23 mouse cellular contexts compared by ENCODE assay signal in genomic region chr16:74321666-74322371, GRCm38 (mm10).
A peak's percentile ranks its signal among the peaks of the same experiment; 100 is the strongest.
DNase-seq lines count a peak whose midpoint lies in the region; ATAC-seq and TF ChIP-seq lines count a peak whose summit lies in the region.
"Had no signal": no experiment of that assay in that cellular context is flagged by ENCODE, and none has a peak within 500 bp of the region (broad histone marks: within the 10 kb centered on the region; RNA-seq: fewer than 3 reads in every experiment).

No protein-coding gene starts in this region.

- TF ChIP-seq CTCF in brain, embryonic 14.5 days (IDR thresholded peaks at IDR 0.05; ENCODE audit: borderline replicate concordance, extremely low read depth, insufficient read depth, insufficient read length), result no peak

- H3K4me1 ChIP-seq in hindbrain, embryonic 11.5 days (replicated peaks; ENCODE audit: control insufficient read depth, insufficient read depth, low read length), result no peaks in the 10 kb centered on the region; the same call in 1 of the 2 replicates
- H3K4me1 ChIP-seq in hindbrain, embryonic 10.5 days (replicated peaks), result peaks cover 10% of the 10 kb centered on the region
- 0 out of 2 replicates have a peak, but pooled peaks cover 10% of the 10 kb centered on the region for H3K4me1 ChIP-seq in midbrain, embryonic 13.5 days (replicated peaks)
- H3K4me1 ChIP-seq: heart, embryonic 12.5 days; megakaryocyte, embryonic 14.5 days; stomach, embryonic 15.5 days had no signal

- ATAC-seq in hindbrain, embryonic 11.5 days (ENCODE audit: low FRiP score), result peak; percentile 76
- ATAC-seq in midbrain, embryonic 13.5 days, result peak; percentile 58; the same call in 1 of the 2 replicates
- no peak for ATAC-seq in megakaryocyte-erythroid progenitor cell, adult 5-6 weeks (replicated peaks; ENCODE audit: low FRiP score, low TSS enrichment, poor library complexity, severe bottlenecking)
- ATAC-seq: inflammation-experienced regulatory T-cells, adult 6 months had no signal

- DNase-seq in hindbrain, embryonic 11.5 days (ENCODE audit: low spot score), result no peak
- no peak for DNase-seq in hindbrain, embryonic 10.5 days (ENCODE audit: low spot score)
- DNase-seq in brain, embryonic 14.5 days (ENCODE audit: low read depth), result peak; percentile 50
- DNase-seq in embryo, embryonic 11 days, result peak; percentile 46
- no peak for DNase-seq in testis, postnatal 10 days (ENCODE audit: low spot score)
- DNase-seq in frontal cortex, adult 2 months (ENCODE audit: extremely low spot score in 1 of 2, low spot score in 1 of 2), result no peak
- DNase-seq: adrenal gland, adult 2 months; cerebellum, adult 8-10 months; heart, adult 11 months; heart, postnatal 14 days; kidney, adult 8-10 months; kidney, postnatal 14 days; lung, adult 18-20 months; lung, postnatal 14 days; thymus, adult 2 months had no signal

- no peak overlapping the region for H3K9ac ChIP-seq in hindbrain, embryonic 11.5 days (ENCODE audit: low read depth, low read length)
- H3K9ac ChIP-seq in midbrain, embryonic 13.5 days (replicated peaks), result no peak overlapping the region
- H3K9ac ChIP-seq: heart, embryonic 12.5 days; stomach, embryonic 15.5 days had no signal

- H3K4me3 ChIP-seq in hindbrain, embryonic 11.5 days (ENCODE audit: low read depth, low read length), result no peak overlapping the region
- H3K4me3 ChIP-seq in hindbrain, embryonic 10.5 days, result no peak overlapping the region
- H3K4me3 ChIP-seq in midbrain, embryonic 13.5 days (replicated peaks), result no peak overlapping the region
- H3K4me3 ChIP-seq: heart, embryonic 12.5 days; left cerebral cortex, adult 2 months; limb, embryonic 10.5 days; megakaryocyte, embryonic 14.5 days; stomach, embryonic 15.5 days had no signal

- H3K9me3 ChIP-seq in hindbrain, embryonic 11.5 days (ENCODE audit: control insufficient read depth, low read length), result no peaks in the 10 kb centered on the region
- H3K9me3 ChIP-seq in hindbrain, embryonic 10.5 days, result no peaks in the 10 kb centered on the region
- no peaks in the 10 kb centered on the region for H3K9me3 ChIP-seq in midbrain, embryonic 13.5 days
- H3K9me3 ChIP-seq: heart, embryonic 12.5 days; limb, embryonic 10.5 days; megakaryocyte, embryonic 14.5 days; stomach, embryonic 15.5 days had no signal

- no peak overlapping the region for H3K4me2 ChIP-seq in hindbrain, embryonic 11.5 days (replicated peaks; ENCODE audit: low read depth, low read length)
- H3K4me2 ChIP-seq in midbrain, embryonic 13.5 days (replicated peaks), result no peak overlapping the region
- H3K4me2 ChIP-seq: heart, embryonic 12.5 days; stomach, embryonic 15.5 days had no signal

- no peaks in the 10 kb centered on the region for H3K27me3 ChIP-seq in hindbrain, embryonic 11.5 days (ENCODE audit: control insufficient read depth, insufficient read depth, low read length)
- no peaks in the 10 kb centered on the region for H3K27me3 ChIP-seq in hindbrain, embryonic 10.5 days (ENCODE audit: insufficient read depth, poor library complexity, severe bottlenecking)
- H3K27me3 ChIP-seq in midbrain, embryonic 13.5 days, result no peaks in the 10 kb centered on the region
- H3K27me3 ChIP-seq: heart, embryonic 12.5 days; megakaryocyte, embryonic 14.5 days; stomach, embryonic 15.5 days had no signal

- no peak overlapping the region for H3K27ac ChIP-seq in hindbrain, embryonic 11.5 days (ENCODE audit: low read depth, low read length)
- no peak overlapping the region for H3K27ac ChIP-seq in hindbrain, embryonic 10.5 days
- H3K27ac ChIP-seq in midbrain, embryonic 13.5 days, result no peak overlapping the region
- H3K27ac ChIP-seq: left cerebral cortex, adult 2 months; limb, embryonic 10.5 days; stomach, embryonic 15.5 days had no signal

- no peaks in the 10 kb centered on the region for H3K36me3 ChIP-seq in hindbrain, embryonic 11.5 days (ENCODE audit: control insufficient read depth, insufficient read depth, low read length)
- H3K36me3 ChIP-seq in hindbrain, embryonic 10.5 days, result no peaks in the 10 kb centered on the region
- no peaks in the 10 kb centered on the region for H3K36me3 ChIP-seq in midbrain, embryonic 13.5 days
- H3K36me3 ChIP-seq: heart, embryonic 12.5 days; stomach, embryonic 15.5 days had no signal

- 44% methylated on average over 9 of the region's 9 CpGs for WGBS in hindbrain, embryonic 11.5 days
- 56% methylated on average over 9 of the region's 9 CpGs for WGBS in hindbrain, embryonic 10.5 days
- WGBS in midbrain, embryonic 13.5 days, result 37% methylated on average over 9 of the region's 9 CpGs

- no peak for TF ChIP-seq POLR2A in brain, embryonic 14.5 days (IDR thresholded peaks at IDR 0.05; ENCODE audit: borderline replicate concordance, extremely low read depth, insufficient read depth, insufficient read length, poor library complexity, severe bottlenecking)

Comparison
In these comparisons a context has a peak if more than half of its experiments do, and no peak if none do; other contexts are left out.
1. DNase-seq: peak in brain, embryonic 14.5 days (single experiment) and embryo, embryonic 11 days (single experiment); none in hindbrain, embryonic 11.5 days (single experiment), hindbrain, embryonic 10.5 days (single experiment), testis, postnatal 10 days (single experiment) and frontal cortex, adult 2 months (0 of 2).